Mouse (Mus musculus) right cerebral cortex, postnatal 25 days (tissue): Measurements from ENCODE around the gene Sox3.

ENCODE experiments used
- DNase-seq: peaks from one replicate; pipeline ENCODE4 v3.0.0; 2022

Gene Sox3

GRCm38 (mm10) chrX:60892801-60893681 is at the start of gene Sox3:
TSS of gene Sox3 (minus strand) at chrX:60893430.
- no peak for DNase-seq

- DNase-seq: no peak
Measured at GRCm38 (mm10) chrX:60940225-60940624, 47.0 kb upstream of the Sox3 start.

GRCm38 (mm10) chrX:60899546-60899945 is 6.3 kb upstream of the Sox3 start:
- no peak for DNase-seq

GRCm38 (mm10) chrX:60898641-60899040 is 5.4 kb upstream of the Sox3 start:
- DNase-seq: no peak

- DNase-seq: no peak
Measured at GRCm38 (mm10) chrX:60896296-60896695, 3.1 kb upstream of the Sox3 start.

- DNase-seq: no peak
Measured at GRCm38 (mm10) chrX:60895416-60895815, 2.2 kb upstream of the Sox3 start.

- DNase-seq: no peak
Measured at GRCm38 (mm10) chrX:60893720-60894543, 702 bp upstream of the Sox3 start.

GRCm38 (mm10) chrX:60892098-60892800 is 981 bp downstream of the Sox3 start:
- peak; percentile 16 for DNase-seq

GRCm38 (mm10) chrX:60891329-60892095 is 1.7 kb downstream of the Sox3 start:
- no peak for DNase-seq

- no peak for DNase-seq
Measured at GRCm38 (mm10) chrX:60890651-60891050, 2.6 kb downstream of the Sox3 start.

- no peak for DNase-seq
Measured at GRCm38 (mm10) chrX:60889956-60890485, 3.2 kb downstream of the Sox3 start.
